Mouse (Mus musculus) heart, adult 2 months (tissue): ENCODE data around the gene Stx8.

Source experiments
- CTCF ChIP-seq: fragments of 200-600 bp; IDR thresholded peaks from 2 replicates; pipeline ENCODE4 v1.8.1; 2022; ENCODE audit warnings: antibody characterized with exemption, mild to moderate bottlenecking, moderate library complexity
- EP300 ChIP-seq: fragments of 200-500 bp; IDR thresholded peaks from 2 replicates; pipeline ENCODE4 v1.6.1; 2011; ENCODE audit warnings: low read depth, low read length, control low read depth; ENCODE audit not compliant: insufficient read depth
- POLR2A ChIP-seq: fragments of 200-500 bp; IDR thresholded peaks from 2 replicates; pipeline ENCODE4 v1.6.1; 2011; ENCODE audit warnings: mild to moderate bottlenecking, low read depth, low read length, control low read depth; ENCODE audit not compliant: insufficient read depth

DNA sequence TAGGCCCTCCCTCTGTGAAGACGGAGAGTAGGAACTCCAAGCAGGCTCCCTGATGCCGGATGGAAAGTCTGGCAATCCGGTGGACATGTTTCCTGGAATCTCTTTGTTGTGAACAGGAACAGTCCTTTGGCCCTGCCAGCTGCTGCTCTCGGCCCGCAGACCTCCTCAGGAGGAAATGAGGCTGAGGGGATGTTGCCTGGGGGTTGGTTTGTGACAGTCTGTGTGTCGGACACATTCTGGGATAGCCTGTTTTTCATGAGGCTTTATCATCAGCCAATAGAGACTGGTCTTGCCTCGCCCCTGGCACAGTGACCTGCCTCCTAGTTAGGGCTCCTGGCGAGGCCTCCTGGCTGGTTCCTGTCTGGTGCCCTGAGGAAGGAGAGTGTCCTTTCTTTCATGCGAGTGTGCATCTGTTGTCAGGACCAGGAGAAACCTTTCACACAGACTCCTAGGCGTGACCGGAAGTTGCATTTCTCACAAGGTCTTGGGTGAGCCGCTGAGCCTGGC, 222.8 kb downstream of the Stx8 start:
- no peak for TF ChIP-seq CTCF
- TF ChIP-seq POLR2A, result no peak
- no peak for TF ChIP-seq EP300
